Mouse (Mus musculus) kidney, adult 8-10 months (tissue): Measurements from ENCODE around the gene Cdc7.

Experiments
- DNase-seq, 2 experiments: peaks; one replicate each; pipeline ENCODE4 v3.0.0; 2022

The Cdc7 gene

GRCm38 (mm10) chr5:107025809-107026208, 61.7 kb downstream of the Cdc7 start:
- DNase-seq, result no peak

- no peak for DNase-seq
Measured at GRCm38 (mm10) chr5:107027616-107028015, 63.5 kb downstream of the Cdc7 start.

GRCm38 (mm10) chr5:107028557-107028956, 64.4 kb downstream of the Cdc7 start:
- DNase-seq, result no peak

- no peak for DNase-seq
Measured at GRCm38 (mm10) chr5:107029801-107030200, 65.7 kb downstream of the Cdc7 start.

GRCm38 (mm10) chr5:107030821-107031220, 66.7 kb downstream of the Cdc7 start:
- DNase-seq, result no peak
